Mouse (Mus musculus): Measurements from ENCODE around the gene Cdh16.

DNA sequence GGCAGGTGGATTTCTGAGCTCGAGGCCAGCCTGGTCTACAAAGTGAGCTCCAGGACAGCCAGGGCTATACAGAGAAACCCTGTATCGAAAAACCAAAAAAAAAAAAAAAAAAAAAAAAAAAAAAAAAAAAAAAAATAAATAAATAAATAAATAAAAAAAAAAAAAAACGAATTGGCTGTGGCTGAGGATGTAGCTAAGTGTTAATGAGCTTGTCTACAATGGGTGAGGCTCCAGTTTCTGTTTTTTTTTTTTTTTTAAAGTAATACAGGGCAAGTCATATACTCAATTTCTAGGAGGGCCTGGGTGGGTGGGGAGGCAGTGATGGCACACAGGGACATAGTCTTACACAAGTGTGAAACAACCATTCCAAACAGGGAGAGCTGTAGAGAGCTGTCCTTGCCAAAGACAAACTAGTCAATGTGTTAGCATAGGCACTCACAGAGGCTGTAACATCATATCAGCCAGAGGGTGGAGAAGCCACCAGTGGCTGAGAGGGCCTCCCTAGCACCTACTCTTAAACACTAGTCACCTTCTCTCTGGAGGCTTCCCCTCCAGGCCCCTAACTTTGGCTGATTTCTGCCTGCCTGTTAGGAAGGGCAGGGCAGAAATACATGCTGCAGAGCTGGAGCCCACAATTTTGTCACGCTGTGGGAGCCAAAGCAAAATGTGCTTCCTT lies 3.0 kb upstream of the Cdh16 start:
- no peak for TF ChIP-seq CTCF (IDR thresholded peaks at IDR 0.05; ENCODE audit: extremely low read depth, insufficient read length, insufficient replicate concordance, low read depth, low read length)
- TF ChIP-seq POLR2A (IDR thresholded peaks at IDR 0.05; ENCODE audit: low read depth, low read length): no peak
